Mouse (Mus musculus) cerebellum, postnatal 10 days (tissue): ENCODE measurements around the gene Ssty2.
"Not testable (repeated sequence)": the region's sequence is repeated elsewhere in the genome, so short reads cannot be mapped to it uniquely, and the experiment has no call there.

ENCODE experiments used
- DNase-seq, 2 experiments: peaks; one replicate each; pipeline ENCODE4 v3.0.0; 2021; ENCODE audit warnings: mixed read lengths in 2 of 2

Gene Ssty2

DNA sequence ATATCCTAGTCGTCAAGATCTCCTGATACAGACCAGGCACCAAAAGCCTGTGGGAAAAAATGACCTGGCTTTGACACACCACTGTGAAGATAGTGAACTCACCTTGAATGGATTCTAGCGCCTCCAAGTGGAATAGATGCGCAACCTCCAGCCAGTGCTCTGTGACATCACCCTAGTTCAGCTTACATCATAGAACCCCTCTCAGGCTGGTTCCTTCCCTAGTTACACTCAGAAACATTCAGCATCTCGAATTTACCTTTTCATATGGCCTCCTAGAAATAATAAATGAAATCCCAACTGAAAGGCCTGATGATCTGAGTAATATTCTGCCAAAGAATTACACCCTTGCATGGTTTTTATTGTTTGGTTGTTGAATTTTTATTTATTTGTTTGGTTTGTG is at the start of gene Ssty2:
Ssty2 (minus strand) TSS at position 101 of the 400 bp plus-strand sequence.
- DNase-seq, result not testable (repeated sequence)
